Mouse (Mus musculus) thymus, postnatal 0 days (tissue): ENCODE measurements around the gene Decr2. TPM values are rescaled to one million over a fixed set of nuclear protein-coding genes. Genes with fewer than 3 reads are reported as not detected.
A peak's percentile ranks its signal among the peaks of the same experiment; 100 is the strongest.
"Not testable (repeated sequence)": the region's sequence is repeated elsewhere in the genome, so short reads cannot be mapped to it uniquely, and the experiment has no call there.

Experiments
- DNase-seq: peaks from one replicate; pipeline ENCODE4 v3.0.0-alpha.2; 2015; ENCODE audit warnings: low spot score
- polyA plus RNA-seq: library from polyadenylated mRNA; unstranded; fragments of >200 nt; fragmentation: Nextera tagmentation; extraction: Ambion mirVana; gene quantifications from 2 replicates; pipeline ENCODE4 v1.2.1, GENCODE M21; 2015

Decr2 gene
- polyA plus RNA-seq, 1 experiment from 2014 or later: 13.1 TPM

- peak; percentile 72 for DNase-seq
Measured at GRCm38 (mm10) chr17:26113181-26113948, 23.2 kb upstream of the Decr2 start, which contains the start of gene Tmem8. TSS of gene Tmem8 (plus strand) at chr17:26113299.

DNA sequence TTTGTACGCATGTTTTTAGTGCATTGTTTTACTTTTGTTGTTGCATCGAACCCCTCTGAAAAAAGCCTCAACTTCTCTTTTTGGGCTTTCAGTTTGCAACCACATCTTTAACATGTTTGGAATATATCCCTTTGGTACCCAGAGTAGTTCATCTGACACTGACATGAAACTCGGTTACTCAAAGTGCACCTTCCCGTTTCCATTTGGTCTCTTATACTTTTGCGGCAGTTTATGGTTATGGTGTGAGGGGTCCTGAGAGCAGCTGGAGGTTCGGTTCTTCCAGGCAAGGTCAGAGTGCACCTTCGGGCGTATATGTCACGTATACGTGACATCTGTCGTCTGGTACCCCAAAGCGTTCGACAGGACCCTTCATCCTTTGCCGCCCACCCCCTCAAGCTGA, 22.6 kb upstream of the Decr2 start:
- no peak for DNase-seq

GRCm38 (mm10) chr17:26111722-26112121, 21.6 kb upstream of the Decr2 start:
- no peak for DNase-seq

DNA sequence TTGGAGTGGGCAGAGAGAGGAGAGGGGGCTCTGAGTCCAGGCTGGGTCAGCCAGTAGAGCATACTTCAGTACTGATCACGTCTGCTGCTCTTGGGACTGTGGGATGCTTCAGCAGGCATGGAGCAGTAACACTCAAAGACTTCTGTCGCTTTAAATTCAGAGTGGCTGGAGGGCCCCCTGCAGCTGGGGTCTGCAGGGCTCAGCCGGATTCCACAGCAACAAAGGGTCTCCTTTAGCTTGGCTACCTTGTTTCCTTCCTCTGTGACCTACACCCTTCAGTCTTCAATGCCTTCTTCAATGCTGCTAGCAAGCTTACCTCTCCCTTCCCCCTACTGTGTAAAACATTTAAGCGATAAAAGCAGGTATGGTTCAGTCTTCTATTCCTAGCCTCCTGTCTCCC, 20.9 kb upstream of the Decr2 start:
- DNase-seq: no peak

- no peak for DNase-seq
Measured at GRCm38 (mm10) chr17:26110156-26110555, 20.0 kb upstream of the Decr2 start.

DNA sequence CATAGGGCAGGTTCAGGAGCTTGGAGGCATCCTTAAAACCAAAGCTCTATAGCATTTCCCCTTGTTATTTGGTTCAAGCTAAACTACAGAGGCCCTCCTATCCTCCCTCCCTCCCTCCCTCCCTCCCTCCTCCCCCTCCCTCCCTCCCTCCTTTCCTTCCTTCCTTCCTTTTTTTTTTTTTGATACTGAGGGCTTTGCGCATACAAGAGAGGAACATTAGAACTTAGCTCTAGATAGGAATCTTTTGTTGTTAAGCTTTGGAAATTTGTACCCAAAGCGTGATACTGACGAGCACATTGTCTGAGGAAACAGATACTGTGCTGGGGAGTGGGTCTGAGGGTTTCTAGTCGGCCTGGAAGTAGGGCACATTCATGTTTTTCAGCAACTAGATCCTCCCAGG, 15.5 kb upstream of the Decr2 start:
- DNase-seq: no peak

GRCm38 (mm10) chr17:26101478-26101877, 11.3 kb upstream of the Decr2 start:
- no peak for DNase-seq

DNA sequence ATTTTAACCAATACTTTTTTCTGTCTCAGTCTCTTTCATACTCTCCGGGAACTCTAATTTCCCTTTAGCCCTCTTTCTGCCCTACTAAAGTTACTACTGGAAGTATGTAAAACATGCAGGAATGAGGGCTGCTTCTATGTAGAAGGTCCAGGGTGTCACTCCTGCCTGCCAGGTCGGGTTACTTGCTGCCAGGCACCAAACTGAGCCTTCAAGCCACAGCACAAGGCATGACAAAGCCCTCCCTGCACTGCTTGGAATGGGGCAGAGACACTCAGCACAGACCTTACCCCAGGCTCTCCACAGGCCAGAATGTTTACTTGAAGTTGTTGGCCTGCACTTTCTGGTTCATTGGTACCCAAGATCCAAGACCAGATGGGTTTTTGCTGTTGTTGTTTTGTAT, 10.0 kb upstream of the Decr2 start:
- DNase-seq: no peak

DNA sequence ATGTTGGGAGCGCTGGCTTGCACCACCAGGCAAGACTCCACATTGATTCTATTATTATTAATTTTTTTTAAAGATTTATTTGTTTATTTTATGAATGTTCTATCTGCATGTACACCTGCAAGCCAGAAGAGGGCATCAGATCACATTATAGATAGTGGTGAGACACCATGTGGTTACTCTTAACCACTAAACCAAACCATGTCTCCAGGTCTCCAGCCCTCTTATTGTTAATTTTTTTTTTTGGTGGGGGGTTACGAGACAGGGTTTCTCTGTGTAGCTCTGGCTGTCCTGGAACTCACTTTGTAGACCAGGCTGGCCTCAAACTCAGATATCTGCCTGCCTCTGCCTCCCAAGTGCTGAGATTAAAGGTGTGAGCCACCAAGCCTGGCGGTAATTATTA, 9.2 kb upstream of the Decr2 start:
- DNase-seq: not testable (repeated sequence)

DNA sequence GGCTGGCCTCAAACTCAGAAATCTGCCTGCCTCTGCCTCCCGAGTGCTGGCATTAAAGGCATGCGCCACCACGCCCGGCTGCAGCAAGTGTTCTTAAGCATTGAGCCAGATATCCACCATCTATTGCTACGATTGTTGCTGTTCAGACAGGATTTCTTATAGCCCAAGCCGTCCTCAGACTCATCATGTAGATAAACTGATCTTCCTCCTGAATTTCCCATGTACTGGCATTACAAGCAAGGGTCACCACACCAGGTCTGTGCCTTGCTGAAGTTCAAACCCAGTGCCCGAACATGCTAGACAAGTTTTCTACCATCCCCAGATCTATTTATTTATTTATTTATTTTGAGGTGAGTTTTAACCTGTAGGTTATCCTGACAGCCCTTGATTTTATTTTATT, 8.3 kb upstream of the Decr2 start:
- DNase-seq: no peak

DNA sequence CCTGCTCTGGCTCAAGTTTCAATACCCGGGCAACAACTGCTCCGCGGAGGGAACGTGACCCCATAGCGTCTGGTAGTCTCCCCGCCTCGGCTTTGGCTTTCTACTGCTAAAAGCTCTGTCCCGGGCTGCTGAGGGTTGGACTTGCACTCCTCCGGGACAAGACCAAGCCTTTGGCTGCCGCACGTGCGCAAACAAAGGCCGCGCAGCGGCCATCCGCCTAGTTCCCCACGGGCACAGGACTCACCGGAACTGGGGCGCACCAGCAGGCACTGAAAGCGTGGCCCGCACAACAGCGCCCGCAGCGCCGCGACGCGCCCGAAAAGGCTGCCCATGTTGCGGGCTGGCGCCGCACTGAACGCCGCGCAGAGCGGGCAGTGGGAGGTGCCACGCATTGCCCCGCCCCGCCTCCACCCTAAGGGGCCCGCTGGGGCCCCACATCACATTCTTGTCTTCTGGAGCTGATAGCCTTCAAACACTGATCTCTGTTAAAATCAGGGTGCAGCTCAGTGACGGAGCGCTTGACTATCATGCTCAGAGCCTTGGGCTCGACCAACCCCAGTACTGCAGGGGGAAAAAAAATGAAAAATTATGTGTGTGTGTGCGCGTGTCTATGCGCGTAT, 5.1 kb upstream of the Decr2 start, which contains the start of gene Nme4:
Gene Nme4, minus strand, starts transcription at position 482 of the 620 bp plus-strand sequence.
- peak; percentile 51 for DNase-seq

GRCm38 (mm10) chr17:26094531-26095110, 4.5 kb upstream of the Decr2 start:
- DNase-seq: no peak

- no peak for DNase-seq
Measured at GRCm38 (mm10) chr17:26087059-26087564, 3.0 kb downstream of the Decr2 start.

DNA sequence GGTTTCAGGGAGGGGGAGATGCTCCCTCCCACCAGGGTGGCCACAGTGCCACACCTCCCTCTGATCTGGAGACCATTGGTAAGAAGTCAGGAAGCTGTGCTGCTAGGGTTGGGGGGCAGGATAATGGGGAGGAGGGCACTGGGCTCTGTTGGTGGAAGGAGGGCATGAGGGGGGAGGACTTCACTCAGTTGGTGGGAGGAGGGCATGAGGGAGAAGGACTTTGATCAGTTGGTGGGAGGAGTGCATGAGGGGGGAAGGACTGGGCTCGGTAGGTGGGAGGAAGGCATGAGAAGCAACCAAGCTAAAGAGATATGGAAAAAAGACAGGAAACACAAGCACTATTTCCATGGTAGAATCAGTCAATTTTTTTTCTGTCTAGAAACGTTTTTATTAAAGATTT, 9.3 kb downstream of the Decr2 start:
- no peak for DNase-seq

DNA sequence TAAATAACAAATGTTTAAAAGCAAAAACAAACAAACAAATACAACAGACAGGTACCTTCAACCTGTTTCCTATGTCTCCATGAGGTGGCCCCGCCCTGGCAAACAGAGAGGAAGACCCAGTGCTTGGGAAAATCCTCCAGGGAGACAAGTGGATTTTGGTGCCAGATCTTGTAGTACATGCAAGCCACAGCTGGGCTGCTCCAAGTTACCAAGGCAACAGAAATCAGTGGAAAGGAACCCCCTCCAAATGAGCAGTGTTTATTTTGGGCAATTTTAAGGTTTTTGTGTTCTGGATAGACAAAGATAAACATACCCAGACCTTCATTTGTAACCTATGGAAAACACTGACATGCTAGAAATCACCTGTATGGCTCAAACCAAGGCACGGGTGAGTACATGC, 11.3 kb downstream of the Decr2 start:
- DNase-seq: no peak

DNA sequence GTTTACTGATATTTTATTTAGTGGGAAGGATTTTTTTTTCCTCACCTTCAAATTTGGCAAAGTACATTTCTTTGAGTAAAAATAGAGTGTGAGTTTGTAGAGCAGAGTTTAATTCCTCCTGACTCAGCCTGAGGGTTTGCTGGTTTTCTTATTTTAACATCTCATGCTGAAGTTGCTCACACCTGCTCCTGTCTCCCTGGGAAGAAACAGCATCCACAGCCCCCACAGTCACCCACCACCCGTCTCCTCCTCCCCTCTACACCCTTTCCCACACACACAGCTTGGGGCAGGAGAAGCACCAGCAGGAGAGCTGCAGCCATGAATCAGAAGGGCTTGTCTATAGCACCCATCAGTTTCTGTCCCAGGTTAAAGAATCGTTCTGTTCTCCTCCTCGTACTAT, 14.9 kb downstream of the Decr2 start:
- DNase-seq: no peak

DNA sequence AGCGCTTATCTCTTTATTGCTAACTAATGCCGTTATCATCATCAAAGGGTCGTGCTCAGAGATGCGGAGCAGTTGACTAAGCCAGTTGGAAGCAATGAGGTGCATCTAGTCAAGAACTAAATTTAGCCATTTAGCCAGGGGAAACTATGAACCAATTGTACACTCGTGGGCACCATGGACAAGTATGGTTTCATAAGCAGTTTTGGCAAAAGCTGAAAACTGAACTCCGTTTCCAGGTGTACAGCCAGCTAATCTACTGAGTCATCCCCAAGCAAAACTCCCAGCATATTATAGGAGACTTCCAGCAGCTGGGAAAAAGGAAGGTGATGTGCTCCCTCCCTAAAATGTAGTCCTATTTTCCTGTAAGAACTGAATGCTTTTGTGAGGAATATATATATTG, 20.0 kb downstream of the Decr2 start:
- DNase-seq: no peak

GRCm38 (mm10) chr17:26068831-26069739, 21.1 kb downstream of the Decr2 start, which contains the start of gene Rab11fip3:
TSS of gene Rab11fip3 (minus strand) at chr17:26069555.
- DNase-seq: peak; percentile 87

GRCm38 (mm10) chr17:26068024-26068830, 21.9 kb downstream of the Decr2 start:
- DNase-seq: peak; percentile 6

DNA sequence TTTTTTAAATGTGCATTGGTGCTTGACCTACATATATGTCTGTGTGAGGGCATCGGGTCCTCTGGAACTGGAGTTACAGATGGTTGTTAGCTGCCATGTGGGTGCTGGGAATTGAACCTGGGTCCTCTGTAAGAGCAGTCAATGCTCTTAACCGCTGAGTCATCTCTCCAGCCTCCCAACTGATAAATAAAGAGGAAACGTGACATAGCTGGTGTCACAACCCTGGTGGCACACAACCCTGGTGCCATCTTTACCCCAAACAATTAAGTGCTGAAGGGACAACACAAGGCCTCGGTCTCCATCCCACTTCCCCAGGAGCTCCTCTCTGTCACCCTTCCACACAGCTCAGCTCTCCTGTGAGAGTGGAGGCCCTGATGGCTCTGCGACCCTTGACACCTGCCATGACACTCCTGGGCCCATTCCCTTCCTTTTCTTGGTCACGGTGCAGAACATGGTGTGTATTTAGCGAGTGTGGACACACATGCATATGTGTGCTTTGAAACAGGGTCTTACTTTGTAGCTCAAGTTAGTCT, 23.6 kb downstream of the Decr2 start:
- DNase-seq: no peak
